Mouse (Mus musculus) thymus, adult 18-20 months (tissue): ENCODE data around the gene Gm21958.

Experiments used
- DNase-seq, 2 experiments: peaks; one replicate each; pipeline ENCODE4 v3.0.0; 2022; ENCODE audit warnings: mixed read lengths in 2 of 2

Gm21958 gene

DNA sequence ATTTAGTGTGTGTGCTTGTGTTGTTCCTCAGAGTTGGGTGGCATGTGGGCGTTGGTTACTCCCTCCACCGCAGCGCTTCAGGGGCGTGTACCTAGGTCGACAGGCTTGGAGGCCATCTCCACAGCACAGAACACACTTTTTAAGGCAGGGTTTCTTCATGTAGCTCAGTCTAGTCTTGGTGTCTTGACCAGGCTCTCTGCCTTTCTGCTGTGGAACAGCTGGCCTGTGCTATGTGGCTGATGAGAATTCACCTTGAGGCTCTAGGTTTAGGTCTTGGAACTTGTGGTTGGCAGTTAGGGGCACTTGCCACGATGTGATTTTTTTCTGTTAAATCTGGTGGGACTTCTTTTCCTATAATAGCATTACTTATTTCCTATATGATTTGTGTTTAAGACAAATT is at the start of gene Gm21958:
Gene Gm21958 (minus strand): TSS at position 101 of the 400 bp plus-strand sequence.
- no peak for DNase-seq

DNA sequence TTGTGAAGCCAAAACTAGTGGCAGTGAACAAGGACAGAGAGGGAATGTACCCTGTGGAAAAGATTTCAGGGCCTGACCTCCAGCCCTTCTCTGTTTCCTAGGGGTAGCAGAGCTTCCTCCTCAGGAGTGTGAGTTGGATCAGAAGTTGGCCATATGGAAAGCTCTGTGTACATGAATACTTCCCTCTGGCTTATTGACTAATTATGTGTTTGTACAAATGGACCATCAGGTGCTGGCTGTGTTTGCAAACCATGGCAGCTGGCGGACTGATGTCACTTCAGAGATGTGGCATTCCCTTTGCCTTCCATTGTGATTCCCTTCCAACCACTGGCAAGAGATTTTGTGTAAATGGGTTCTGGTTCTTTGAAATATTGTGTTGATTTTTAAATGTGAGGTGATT is 47.1 kb upstream of the Gm21958 start:
- DNase-seq, result no peak

GRCm38 (mm10) chr3:54760321-54761115 is 46.4 kb upstream of the Gm21958 start:
- no peak for DNase-seq

DNA sequence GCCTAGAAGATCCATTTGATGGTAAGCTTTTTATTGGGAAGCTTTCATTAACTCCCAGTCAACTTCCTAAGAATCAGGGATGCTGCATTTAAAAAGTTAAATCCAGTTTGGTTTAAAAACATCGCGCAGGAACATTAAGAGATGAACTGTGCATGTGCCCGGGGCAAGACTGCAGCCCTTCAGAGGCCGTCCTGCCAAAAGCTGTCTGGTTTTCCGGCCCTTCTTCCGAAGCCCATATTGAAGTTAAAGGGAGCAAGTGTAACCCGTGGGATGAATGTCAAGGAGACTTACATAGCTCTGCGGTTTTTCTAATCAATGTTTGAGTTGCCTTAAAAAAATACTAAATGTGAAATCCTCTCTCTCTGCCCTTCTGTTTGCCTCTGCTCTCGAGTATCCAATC is 45.1 kb upstream of the Gm21958 start:
- DNase-seq, result no peak

GRCm38 (mm10) chr3:54757446-54757845 is 43.3 kb upstream of the Gm21958 start:
- no peak for DNase-seq

- DNase-seq, result no peak
Measured at GRCm38 (mm10) chr3:54756058-54756457, 41.9 kb upstream of the Gm21958 start.

DNA sequence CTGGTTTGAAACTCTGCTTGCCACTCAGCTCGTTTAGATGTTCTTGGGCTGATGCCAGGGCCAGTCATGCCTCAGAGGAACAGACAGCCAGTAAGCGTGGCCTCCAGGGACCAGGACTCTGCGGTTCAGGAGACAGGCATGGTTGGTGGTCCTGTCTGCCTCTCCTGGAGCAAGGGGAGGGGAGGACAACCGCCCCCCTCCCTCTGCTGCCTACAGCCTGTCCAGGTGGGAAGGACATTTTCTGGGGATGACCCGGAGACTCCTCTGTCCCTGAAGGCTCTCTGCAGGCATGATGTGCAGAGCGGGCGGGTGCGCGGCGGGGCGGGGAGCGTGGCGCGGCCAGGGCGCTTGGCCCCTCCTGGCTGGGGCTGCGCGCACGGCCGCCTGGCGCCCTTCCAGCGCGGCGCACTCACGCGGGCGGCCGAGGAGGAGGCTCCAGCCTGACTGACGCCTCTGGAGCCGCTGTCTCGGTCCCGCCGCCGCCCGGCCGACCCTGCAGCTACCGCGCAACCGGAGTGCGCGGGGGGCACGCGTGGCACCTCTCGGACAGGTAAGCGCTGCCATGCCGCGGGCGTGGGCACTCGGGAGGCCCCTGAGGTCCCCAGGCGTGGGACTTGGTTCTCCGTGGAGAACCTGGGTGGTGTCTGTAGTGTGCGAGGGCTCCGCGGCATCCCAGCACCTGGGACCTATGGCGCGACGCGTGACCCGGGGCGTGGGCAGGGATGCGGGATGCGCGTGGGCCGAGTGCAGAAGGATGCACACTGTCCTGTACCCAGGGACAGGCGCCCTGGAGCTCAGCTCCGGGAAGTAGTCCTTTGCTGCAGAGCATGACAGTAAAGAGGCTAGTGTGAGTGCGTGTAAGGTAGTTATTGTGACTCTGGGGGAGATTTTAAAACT is 41.2 kb upstream of the Gm21958 start, which contains the start of gene Smad9:
Gene Smad9 (plus strand): TSS at position 438 of the 897 bp plus-strand sequence.
- DNase-seq, result no peak

- no peak for DNase-seq
Measured at GRCm38 (mm10) chr3:54753411-54753810, 39.3 kb upstream of the Gm21958 start.

DNA sequence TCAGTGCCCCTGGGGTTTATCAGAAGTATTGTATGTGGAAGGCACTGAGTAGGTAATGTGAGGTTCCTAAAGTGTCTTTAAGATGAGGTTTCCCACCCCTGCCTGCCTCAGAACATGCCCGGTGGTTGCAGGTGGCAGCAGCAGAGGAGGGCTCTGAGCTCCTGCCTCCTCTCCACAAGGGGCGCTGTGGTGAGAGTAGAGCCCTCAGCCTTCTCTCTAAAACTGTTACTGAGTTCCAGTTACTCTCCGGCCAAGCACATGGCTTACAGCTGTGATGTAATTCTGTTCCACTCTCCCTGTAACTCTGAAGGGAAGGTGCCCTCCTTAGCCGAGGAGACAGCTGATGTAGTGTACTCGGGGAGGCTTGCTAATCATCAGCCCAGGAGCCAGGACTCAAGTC is 31.6 kb upstream of the Gm21958 start:
- no peak for DNase-seq

GRCm38 (mm10) chr3:54741965-54742364 is 27.8 kb upstream of the Gm21958 start:
- no peak for DNase-seq

DNA sequence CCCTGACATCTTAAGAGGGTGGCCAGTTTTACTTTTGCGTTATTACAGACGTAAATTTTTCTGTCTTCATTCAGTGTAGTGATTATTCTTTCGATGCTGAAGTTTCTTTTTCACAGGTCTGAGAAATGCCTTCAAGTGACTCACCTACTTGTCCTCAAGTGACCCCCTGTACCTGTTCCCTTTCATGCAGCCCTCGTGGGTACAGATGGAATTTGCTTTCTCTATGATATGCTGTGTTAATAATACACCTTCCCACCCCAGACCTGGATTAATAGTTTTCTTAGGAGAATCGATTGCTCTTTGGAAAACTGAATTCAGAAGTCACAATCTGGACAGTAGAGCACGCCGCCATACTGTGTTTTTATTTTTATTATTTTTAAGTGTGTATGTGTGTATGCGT is 23.2 kb upstream of the Gm21958 start:
- DNase-seq, result no peak

- DNase-seq, result no peak
Measured at GRCm38 (mm10) chr3:54736101-54736927, 22.2 kb upstream of the Gm21958 start.

DNA sequence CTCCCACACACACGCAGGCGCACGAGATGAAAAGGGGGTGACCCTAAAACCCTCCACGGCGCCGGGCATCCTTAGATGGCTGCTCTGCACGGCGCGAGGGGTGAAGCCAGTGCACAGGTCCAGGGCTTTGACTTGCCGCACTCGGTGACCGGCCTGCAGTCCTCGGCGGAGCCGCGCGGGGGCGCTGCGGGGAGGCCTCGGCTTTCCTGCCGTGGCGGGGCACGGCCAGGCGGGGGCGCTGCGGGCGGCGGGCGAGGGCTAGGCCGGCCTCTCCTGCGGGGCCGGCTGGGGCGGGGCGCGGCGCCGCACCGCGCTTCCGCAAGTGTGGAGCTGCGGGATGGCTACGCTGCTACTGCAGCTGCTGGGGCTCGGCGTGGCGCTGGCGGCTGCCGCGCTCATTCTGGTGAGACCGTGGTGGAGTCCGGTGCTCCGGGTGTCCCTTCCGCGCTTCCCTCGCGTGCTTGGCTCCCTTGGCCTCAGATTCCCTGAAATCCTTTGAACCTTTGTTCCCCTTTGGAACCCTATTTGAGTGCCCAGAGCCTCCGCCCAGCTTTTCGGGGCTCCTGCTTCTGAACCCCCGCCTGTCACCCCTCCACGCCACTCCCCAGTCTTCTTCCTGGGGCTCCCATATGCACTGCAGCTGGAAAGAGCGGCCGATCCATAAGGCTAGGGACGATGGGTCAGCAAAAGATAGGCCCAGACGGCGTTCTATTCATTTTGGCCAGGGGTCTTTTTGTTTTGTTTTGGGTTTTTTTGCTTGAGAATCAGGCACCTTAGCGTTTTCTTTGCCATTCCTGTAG is 21.3 kb upstream of the Gm21958 start, which contains the start of the genes Exosc8 and Alg5:
Gene Exosc8 (minus strand): TSS at position 147 of the 800 bp plus-strand sequence.
Gene Alg5 (plus strand): TSS at position 293 of the 800 bp plus-strand sequence.
- DNase-seq, result peak; percentile 78 to 79

- DNase-seq, result peak; percentile 82 to 84
Measured at GRCm38 (mm10) chr3:54734411-54735246, 20.5 kb upstream of the Gm21958 start.

GRCm38 (mm10) chr3:54732371-54732770 is 18.2 kb upstream of the Gm21958 start:
- no peak for DNase-seq

- DNase-seq, result no peak
Measured at GRCm38 (mm10) chr3:54731626-54732150, 17.5 kb upstream of the Gm21958 start.

GRCm38 (mm10) chr3:54728100-54728499 is 13.9 kb upstream of the Gm21958 start:
- DNase-seq, result no peak

- no peak for DNase-seq
Measured at GRCm38 (mm10) chr3:54727588-54727987, 13.4 kb upstream of the Gm21958 start.

GRCm38 (mm10) chr3:54725344-54725743 is 11.2 kb upstream of the Gm21958 start:
- no peak for DNase-seq

GRCm38 (mm10) chr3:54723741-54724500 is 9.8 kb upstream of the Gm21958 start:
- DNase-seq, result peak in 1 of 2 experiments; percentile 9
